Mouse (Mus musculus) cerebellum, adult 9-11 months (tissue): ENCODE data around the gene Clk4.

Experiments used
- DNase-seq: peaks from one replicate; pipeline ENCODE4 v3.0.0; 2022

Clk4 gene

GRCm38 (mm10) chr11:51311846-51312245 lies 50.3 kb downstream of the Clk4 start:
- no peak for DNase-seq

GRCm38 (mm10) chr11:51315991-51316810 lies 54.7 kb downstream of the Clk4 start:
- DNase-seq = peak; percentile 41

- DNase-seq = no peak
Measured at GRCm38 (mm10) chr11:51320609-51321008, 59.1 kb downstream of the Clk4 start.

GRCm38 (mm10) chr11:51326908-51327307 lies 65.4 kb downstream of the Clk4 start:
- no peak for DNase-seq

- DNase-seq = no peak
Measured at GRCm38 (mm10) chr11:51328387-51328942, 66.9 kb downstream of the Clk4 start.

- no peak for DNase-seq
Measured at GRCm38 (mm10) chr11:51329837-51330714, 68.5 kb downstream of the Clk4 start.
